Mouse (Mus musculus) kidney, adult 2 months (tissue): ENCODE results near the gene Pla2g12a.

Source experiments
- CTCF ChIP-seq: fragments of 200-500 bp; conservative IDR thresholded peaks from 2 replicates; pipeline ENCODE4 v1.5.1; 2011; ENCODE audit warnings: low read depth, mild to moderate bottlenecking, control low read depth, low read length, moderate library complexity, mixed read lengths; ENCODE audit not compliant: insufficient read depth, insufficient read length
- POLR2A ChIP-seq: fragments of 200-500 bp; IDR thresholded peaks from one replicate; pipeline ENCODE4 v1.6.1; 2011; ENCODE audit warnings: low read depth, low read length, control low read depth

GRCm38 (mm10) chr3:129939058-129939457, 60.7 kb downstream of the Pla2g12a start:
- no peak for TF ChIP-seq POLR2A
- no peak for TF ChIP-seq CTCF
